Mouse (Mus musculus) large intestine, adult 2 months (tissue): Measurements from ENCODE around the gene 1520401A03Rik. TPM values are rescaled to one million over a fixed set of nuclear protein-coding genes. Genes with fewer than 3 reads are reported as not detected.
"Not testable (repeated sequence)": the region's sequence is repeated elsewhere in the genome, so short reads cannot be mapped to it uniquely, and the experiment has no call there.

Source experiments
- DNase-seq: peaks from one replicate; pipeline ENCODE4 v3.0.0-alpha.2; 2012; ENCODE audit warnings: low read depth, low spot score
- WGBS: fragments of 180-500 bp; shearing (Covaris S2); methylation state at CpG from one replicate; pipeline ENCODE4 v1.1.7; 2018; 5-methylcytosine and 5-hydroxymethylcytosine counted together
- polyA plus RNA-seq: library from polyadenylated mRNA; depleted of rRNA; stranded (reverse); fragments of >200 nt; gene quantifications from 2 replicates; pipeline ENCODE4 v1.2.3, GENCODE M21; 2012; rRNA removed

1520401A03Rik gene
- 0.02 and 0.03 TPM in 2 replicates for polyA plus RNA-seq

DNA sequence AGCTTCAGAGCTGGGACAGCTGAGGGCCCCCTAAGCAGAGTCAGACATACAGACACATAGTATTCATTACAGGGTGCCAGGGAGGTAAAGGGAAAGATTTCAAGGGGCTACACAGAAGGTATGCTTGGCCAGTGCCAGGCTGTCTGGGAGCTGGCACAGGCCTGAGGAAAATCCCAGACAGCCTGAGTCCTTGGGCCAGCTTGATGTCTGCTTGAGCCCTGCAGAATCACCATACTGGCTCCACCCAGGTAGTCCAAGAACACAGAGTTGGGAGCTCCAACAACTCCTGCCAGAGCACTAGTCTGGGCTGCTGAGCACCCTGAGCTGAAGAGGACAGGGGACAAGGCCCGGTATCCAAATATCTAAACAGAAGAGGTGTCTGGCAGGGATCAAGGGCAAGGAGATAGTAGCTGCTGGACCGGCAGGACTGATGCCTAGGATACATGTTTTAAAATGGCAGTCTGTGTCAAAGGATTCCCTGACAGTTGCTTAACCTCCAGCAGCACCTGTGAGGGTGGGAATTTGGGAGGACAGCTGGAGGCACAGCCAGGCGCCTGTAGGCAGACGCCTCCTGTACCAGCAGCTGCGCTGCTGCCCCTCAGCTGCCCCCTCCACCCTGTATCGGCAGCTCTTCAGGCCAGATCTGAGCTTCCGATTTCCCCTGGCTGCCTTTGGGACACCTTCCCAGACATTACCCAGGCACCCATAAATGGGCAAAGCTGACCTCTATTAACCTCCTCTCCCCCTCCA, at the start of gene 1520401A03Rik:
Gene 1520401A03Rik, minus strand, starts transcription at position 408 of the 750 bp plus-strand sequence.
- no peak for DNase-seq
- 84% methylated on average over 7 of the region's 7 CpGs for WGBS

DNA sequence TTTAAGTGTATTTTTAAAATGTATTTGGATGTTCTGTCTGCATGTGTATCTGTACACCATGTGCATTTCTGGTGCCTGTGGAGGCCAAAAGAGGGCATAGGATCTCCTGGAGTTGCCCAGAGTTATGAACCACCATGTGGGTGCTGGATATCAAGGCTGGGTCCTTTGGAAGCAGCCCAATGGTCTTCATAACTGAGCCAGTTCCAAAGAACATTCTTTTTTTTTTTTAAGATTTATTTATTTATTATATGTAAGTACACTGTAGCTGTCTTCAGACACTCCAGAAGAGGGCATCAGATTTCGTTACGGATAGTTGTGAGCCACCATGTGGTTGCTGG, 49.6 kb upstream of the 1520401A03Rik start:
- WGBS, result 50% methylated on average over 2 of the region's 2 CpGs
- not testable (repeated sequence) for DNase-seq

DNA sequence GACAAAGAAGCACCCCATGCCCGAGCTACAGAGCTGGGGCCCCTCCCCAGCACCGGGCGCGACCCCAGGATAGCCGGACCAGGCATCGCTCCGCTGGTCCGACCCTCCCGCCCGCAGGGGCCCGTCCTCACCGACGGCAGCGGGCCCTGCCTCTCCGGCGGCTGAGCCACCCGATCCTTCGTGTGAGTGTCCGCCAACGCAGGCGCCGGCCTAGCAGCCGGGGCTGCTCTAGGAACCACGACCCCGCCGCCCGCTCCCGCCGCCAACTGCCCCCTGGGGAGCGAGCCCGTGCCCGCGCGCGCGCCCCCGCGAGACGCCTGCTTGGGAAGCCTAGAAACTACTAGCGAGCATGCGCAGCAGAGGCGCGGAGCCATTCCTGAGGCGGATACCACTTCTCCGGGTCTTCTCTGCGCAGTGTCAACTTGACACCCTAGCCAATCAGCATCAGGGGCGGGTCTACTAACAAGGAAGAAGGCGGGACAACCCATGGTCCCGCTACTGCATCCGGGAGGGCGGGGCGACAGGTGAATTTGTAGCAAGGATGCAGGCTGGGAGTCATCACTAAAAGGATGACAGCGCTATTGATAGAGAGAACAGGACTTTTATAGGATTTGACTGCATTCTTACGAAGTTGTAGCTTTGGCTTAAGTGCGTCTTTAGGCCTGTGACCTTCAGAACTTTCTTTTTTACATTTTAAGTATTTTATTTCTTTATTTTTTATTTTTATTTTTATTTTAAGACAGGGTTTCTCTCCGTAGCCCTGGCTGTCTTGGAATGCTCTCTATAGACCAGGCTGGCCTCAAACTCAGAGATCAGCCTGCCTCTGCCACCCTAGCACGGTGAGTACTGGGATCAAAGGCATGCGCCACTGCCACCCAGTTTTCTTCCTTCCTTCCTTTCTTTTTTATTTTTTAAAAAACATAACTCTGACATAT, 49.0 kb upstream of the 1520401A03Rik start, which contains the start of gene Flywch1:
Gene Flywch1, minus strand, starts transcription at position 319 of the 935 bp plus-strand sequence.
- 3% methylated on average over 58 of the region's 58 CpGs for WGBS
- DNase-seq, result peak; percentile 96

DNA sequence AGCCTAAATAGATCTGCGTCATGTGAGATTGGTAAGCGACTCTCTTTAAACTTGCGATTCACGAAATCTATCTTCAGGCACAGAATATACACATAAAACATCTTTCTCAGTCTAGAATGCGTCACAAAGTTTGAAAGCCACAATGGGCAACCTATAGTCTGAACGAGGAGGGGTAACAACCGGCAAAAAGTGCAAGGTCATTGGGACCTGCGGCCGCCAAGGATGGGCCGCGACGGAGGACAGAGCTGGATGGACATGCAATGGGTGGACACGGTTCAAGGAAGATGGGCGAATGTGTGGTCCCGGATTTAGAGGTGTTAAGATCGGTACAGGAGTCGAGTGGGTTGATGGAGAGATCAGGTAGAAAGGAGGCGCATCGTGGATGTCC, 48.3 kb upstream of the 1520401A03Rik start:
- DNase-seq, result no peak
- 3% methylated on average over 19 of the region's 19 CpGs for WGBS

DNA sequence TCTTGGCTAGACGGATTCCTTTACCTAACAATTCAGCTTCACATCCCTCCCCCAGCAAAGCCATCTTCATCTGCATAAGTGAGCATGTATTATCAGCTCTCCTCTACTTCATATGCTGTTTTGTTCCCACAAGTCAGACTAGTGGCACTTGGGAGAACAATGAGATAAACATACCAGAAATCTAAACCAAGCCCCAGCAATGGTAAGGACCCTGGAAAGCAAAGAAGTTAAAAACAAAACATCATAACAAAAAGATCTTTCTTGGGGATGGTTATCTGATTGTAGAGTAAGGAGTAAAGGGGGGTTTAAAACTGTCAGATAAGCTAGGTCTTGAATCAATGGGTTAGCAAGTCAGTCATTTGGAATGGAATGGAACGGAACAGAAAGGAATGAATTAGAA, 47.9 kb upstream of the 1520401A03Rik start:
- DNase-seq, result no peak
- WGBS, result 55% methylated on average over 2 of the region's 2 CpGs

DNA sequence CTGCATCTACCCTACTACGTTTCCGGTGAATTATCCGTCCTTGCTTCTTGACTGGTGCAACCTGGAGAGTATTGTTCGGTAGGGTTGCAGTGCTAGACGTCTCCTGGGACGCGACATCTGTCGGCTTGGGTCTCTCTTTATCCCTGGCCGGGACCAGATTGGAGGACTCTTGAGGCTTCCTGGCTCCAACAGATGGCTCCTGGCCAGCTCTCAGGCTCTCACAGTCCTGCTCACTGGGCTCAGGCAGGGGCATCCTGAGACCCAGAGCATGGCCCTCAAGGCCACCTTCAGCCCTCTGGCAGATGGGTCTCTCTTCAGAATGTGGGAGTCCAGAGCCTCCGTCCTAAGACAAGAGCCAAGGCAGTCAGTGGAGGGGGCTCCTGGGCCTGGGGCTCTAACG, 40.4 kb upstream of the 1520401A03Rik start:
- no peak for DNase-seq
- WGBS, result 91% methylated on average over 11 of the region's 11 CpGs

DNA sequence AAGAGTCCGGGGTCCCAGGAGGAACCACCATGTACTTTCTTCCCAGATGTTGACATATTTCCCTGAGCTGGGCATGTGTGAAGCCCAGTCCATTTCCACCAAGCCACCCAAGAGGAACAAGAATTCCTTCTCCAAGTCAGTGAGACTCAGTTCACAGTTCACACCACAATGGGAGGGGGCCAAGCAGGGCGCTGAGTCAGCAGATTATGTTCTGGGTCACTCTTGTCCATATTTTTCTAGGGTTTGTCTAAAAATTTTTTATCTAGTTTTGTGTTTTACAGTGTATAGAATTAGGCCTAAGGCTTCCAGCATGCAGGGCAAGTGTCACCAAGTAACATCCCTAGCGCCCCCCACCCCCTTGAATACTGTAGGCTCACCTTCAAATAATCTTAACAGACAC, 38.6 kb upstream of the 1520401A03Rik start:
- WGBS, result 96% methylated on average over 3 of the region's 3 CpGs
- DNase-seq, result no peak

DNA sequence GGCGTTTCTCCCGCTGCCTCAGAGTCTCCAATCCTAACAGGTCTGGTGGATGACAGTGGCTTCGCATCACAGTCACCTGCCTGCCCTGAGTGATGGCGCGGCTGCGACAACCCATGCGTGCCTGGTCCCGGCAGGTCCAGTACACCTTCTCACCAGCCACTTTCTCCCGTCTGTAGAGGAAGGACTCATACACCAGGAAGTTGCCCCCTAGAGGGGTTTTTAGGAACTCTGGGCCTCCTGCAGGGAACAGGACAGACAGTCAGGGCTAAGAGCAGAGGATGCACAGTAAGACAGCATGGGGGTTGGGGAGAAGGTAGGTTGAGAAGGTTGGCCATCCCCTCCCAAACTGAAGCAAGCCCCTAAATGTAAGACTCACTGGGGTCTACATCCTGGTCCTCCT, 37.6 kb upstream of the 1520401A03Rik start:
- no peak for DNase-seq
- WGBS, result 93% methylated on average over 9 of the region's 9 CpGs

DNA sequence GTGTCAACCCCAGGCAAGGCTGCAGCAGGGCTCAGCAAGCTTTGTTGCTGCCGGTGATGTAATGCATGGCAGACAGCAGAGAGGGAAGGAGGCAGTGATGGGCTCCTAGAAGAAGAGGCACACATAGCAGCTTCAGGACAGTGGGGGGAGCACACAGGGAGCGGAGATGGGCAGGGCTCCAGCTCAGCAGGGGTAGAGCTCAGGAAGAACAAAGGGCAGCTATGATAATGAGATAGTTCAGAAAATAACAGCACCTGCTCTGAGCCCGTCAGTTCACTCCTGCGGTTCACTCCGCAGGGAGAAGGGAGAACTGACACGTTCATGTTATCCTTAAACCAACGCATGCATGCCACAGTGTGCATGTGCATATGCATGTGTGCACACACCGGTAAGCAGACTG, 36.2 kb upstream of the 1520401A03Rik start:
- DNase-seq, result no peak
- 91% methylated on average over 8 of the region's 8 CpGs for WGBS

DNA sequence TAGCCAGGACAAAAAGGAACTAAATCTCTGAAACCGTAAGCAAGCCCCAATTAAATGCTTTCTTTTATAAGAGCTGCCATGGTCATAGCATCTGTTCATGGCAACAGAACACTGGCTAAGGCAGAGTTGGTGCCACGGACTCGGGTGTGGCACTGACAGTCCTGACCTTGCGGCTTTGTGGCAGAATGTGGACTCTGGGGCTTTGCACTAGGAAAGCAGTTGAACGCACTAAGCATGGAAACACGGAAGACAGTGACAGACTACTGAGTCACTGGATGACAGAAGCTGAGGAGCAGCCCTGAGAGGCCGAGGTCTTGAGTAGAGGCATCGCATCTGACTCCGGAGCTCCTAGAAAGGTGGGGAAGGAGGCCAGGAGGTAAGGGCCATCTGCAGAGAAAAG, 35.0 kb upstream of the 1520401A03Rik start:
- DNase-seq, result no peak
- 89% methylated on average over 9 of the region's 9 CpGs for WGBS

DNA sequence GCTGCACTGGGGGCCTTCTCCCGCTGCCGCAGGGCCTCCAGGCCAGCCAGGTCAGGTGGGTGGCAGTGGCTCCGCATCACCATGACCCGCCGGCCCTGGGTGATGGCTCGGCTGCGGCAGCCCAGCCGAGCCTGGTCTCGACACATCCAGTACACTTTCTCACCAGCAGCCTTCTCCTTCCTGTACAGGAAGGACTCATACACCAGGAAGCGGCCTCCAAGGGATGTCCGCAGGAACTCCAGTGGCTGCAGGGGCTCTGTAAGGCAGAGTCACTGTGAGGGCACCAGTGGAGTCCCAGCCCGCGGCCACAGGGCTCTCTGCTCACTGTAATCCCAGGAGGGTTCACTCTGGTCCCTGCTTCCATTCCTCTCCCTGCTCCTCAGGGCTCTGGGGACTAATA, 33.1 kb upstream of the 1520401A03Rik start:
- DNase-seq, result no peak
- WGBS, result 90% methylated on average over 13 of the region's 13 CpGs

DNA sequence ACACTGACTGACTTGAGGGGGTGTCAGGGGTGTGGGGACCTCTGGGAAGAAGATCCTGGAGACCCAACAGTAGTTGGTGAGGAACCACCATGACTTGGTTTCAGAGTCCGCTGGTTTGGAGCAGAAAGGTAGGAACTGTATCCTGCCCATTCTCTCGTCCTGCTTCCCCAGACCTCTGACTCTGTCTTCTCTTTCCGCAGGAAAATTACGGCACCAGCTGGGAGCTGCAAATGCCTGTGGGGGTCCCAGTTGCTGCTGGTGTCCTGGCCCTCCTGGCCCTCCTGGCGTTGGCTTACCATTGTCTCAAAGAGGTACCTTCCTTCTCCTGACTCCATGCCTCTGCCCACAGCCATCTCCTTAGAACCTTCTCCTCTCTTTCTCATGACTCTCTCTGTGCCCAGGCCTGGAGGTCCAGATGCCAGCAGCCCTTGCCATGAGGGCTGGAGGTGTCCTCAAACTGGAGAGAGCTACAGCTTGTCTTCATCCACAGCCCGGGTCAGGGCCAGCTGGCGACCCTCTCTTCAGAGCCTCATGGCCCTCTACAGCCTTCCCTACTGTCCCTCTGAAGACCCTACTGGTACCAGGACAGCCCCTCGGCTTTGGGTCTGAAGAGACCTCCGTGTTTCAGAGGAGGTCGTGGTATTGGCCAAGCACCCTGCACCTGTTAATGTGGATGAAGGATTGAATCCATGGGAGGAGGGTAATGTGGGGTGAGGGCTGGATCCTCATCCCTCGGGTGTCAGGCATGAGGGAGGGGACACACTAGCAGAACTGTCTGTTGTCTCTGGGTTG, 27.0 kb upstream of the 1520401A03Rik start:
- DNase-seq, result no peak
- WGBS, result 78% methylated on average over 11 of the region's 11 CpGs

DNA sequence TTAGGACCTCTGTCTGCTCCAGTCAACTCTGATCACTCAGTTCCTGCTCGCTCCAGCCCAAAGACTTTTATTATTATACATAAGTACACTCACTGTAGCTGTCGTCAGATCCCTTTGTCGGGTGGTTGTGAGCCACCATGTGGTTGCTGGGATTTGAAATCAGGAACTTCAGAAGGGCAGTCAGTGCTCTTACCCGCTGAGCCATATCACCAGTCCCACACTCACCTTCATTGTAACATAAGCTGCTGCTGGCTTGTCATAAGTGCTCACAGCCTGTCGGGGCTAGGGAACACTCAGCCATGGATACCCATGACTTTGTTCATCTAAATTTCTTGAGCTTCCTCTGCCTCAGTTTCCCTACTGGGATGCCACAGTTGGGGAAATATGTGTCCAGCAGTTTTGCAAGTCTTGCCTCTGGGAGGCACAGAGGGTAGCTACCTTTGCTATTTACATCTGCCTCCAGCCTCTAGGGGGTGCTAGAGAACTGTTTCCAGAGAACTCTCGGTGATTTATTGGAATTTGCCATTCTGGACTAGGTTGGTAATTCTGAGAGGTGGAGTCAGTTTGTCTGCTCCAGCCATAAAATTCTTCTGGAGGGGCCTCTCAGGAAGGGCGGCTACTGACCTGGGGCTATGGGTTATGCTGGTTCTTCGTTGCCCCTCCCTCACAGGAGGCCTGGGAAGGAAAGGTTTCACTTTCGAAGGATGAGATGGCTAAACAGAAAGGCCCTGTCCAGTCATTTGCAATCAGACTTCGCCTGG, 26.2 kb upstream of the 1520401A03Rik start:
- peak; percentile 96 for DNase-seq
- 8% methylated on average over 10 of the region's 10 CpGs for WGBS

DNA sequence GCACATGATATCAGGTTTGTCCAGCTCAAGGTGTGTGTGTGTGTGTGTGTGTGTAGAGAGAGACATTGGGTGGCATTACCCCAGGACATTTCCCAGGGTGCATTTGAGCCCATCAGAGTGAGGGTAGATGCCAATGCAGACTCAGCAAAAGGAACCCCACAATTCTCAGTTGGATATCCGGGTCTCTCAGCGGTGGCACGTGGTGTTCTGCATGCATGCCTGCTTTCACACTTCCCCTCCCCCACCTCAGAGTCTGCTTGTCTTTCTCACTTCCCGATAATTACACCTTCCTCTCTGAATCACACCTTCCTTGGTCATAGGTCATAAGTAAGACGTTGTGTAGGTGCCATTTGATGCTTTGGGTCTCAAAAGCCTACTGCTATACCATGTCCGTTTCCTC, 25.4 kb upstream of the 1520401A03Rik start:
- WGBS, result 16% methylated on average over 6 of the region's 6 CpGs
- DNase-seq, result no peak

DNA sequence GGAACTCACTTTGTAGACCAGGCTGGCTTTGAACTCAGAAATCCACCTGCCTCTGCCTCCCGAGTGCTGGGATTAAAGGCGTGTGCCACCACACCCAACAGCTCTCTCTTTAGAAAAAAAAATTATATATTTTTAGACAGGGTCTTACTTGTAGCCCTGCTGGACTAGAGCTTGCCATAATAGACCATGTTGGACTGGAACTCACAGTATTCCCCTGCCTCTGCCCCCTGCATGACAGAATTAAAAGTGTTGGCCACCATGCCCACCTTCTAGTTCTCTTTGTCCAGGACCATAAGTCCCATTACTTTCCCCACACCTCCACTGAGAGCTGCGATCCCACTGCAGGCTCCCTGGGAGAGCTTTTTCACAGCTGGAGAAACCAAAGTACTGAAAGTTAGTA, 24.9 kb upstream of the 1520401A03Rik start:
- 79% methylated on average over 3 of the region's 3 CpGs for WGBS
- no peak for DNase-seq

DNA sequence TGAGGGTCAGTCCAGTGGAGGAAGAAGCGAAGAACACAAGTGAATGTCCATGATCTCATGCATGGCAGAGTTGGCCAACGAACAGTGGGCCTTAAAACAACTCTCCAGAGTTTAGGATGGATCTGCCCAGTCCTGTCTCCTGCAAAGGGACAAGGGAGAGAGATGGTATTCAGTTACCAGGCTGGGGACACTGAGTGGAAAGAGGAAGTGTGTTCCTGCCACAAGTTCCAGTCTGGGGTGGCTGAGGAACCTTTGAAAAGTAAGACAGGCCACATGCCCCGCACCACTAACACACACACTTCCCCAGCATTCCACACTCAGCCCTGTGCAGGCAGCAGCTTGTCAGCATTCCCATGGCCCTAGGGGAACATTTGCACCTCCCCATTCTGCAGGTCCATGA, 24.2 kb upstream of the 1520401A03Rik start:
- 96% methylated on average over 3 of the region's 3 CpGs for WGBS
- no peak for DNase-seq

DNA sequence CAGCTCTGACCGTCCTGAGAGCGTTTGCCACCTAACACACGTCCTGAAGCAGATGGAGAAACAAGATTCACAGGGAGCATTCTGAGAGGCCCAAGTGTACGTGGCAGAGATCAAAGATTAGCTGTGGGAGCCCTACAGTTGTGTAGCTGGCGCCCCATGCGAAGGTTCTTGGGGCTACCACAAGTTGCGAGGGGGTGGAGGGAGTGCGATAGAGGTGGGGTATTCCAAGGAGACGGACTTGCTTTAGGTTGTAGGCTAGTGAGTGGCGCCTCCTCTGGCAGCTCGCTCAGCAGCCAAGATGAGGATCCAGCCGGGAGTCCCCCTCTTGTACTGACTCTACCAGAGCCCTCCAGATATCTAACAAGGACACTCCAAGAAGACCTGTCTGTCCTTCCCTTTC, 23.7 kb upstream of the 1520401A03Rik start:
- 63% methylated on average over 12 of the region's 12 CpGs for WGBS
- DNase-seq, result no peak

DNA sequence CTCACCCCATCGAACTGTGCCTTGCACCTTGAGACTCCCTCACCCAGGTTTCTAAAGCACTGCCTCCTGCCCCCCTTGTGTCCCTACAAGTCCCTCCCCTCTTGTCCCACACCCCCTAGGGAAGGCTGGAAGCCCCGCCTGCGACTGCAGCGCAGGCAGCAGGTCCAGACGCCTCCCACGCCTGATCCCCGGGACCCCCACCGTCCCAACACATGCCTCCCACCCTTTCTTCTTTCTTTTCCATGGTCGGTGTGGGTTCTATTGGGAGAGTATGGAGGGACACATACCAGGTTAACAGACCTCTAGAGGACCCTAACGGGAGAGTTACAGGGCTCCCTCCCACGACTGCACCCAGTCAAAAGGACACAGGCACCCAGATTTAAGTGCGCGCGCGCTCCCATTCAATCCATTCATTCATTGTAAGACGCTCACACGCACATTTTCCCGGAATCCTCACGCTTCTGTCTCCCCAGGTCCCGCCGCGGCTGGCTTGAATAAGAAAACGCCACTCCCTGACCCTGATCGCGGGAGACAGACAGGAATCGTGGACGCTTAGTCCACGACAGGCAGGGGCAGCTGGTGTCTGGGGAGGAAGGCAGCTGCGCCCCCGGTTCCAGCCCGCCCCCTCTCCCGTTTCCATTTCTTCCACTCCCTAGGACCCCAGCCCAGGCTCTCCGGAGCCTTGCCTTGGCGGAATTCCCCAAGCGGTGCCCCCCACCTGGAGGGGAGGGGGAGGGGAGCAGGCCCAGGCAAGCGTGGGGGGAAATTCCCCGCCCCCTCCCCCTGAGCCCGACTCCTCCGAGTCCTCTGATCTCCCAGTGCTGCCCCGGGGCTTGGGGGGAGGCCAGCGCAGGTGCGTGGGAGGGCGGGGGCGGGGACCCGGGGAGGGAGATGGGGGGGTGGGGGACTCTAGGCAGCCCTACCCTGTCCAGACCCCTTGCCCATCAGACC, 23.0 kb upstream of the 1520401A03Rik start, which contains the start of gene Kremen2:
Gene Kremen2, minus strand, starts transcription at position 533 of the 951 bp plus-strand sequence.
- no peak for DNase-seq
- 8% methylated on average over 45 of the region's 45 CpGs for WGBS
